In genomic region chr10:68155431-68156119, GRCm38 (mm10) we compare ENCODE assay signal across 16 mouse cellular contexts.
A peak's percentile ranks its signal among the peaks of the same experiment; 100 is the strongest.
DNase-seq lines count a peak whose midpoint lies in the region; ATAC-seq and TF ChIP-seq lines count a peak whose summit lies in the region.
"Had no signal": no experiment of that assay in that cellular context is flagged by ENCODE, and none has a peak within 500 bp of the region (broad histone marks: within the 10 kb centered on the region; RNA-seq: fewer than 3 reads in every experiment).

No protein-coding gene starts in this region.

- H3K4me2 ChIP-seq in lung, embryonic 14.5 days = no peak overlapping the region
- H3K4me2 ChIP-seq in liver, embryonic 13.5 days = peak overlapping the region; percentile 66
- no peak overlapping the region for H3K4me2 ChIP-seq in stomach, embryonic 15.5 days
- H3K4me2 ChIP-seq: forebrain, embryonic 12.5 days had no signal

- no peak overlapping the region for H3K4me3 ChIP-seq in lung, embryonic 14.5 days (ENCODE audit: low read depth, low read length)
- peak overlapping the region; percentile 54 for H3K4me3 ChIP-seq in liver, embryonic 13.5 days (replicated peaks)
- no peak overlapping the region for H3K4me3 ChIP-seq in stomach, embryonic 15.5 days (replicated peaks)
- H3K4me3 ChIP-seq: embryonic facial prominence, embryonic 10.5 days; forebrain, embryonic 12.5 days; limb, embryonic 10.5 days had no signal

- H3K27me3 ChIP-seq in lung, embryonic 14.5 days (ENCODE audit: insufficient read depth, low read length) = no peaks in the 10 kb centered on the region
- no peaks in the 10 kb centered on the region for H3K27me3 ChIP-seq in liver, embryonic 13.5 days
- no peaks in the 10 kb centered on the region for H3K27me3 ChIP-seq in stomach, embryonic 15.5 days (replicated peaks)
- H3K27me3 ChIP-seq: forebrain, embryonic 12.5 days had no signal

- no peak for TF ChIP-seq CTCF in lung, embryonic 14.5 days (IDR thresholded peaks at IDR 0.05; ENCODE audit: low read depth)

- DNase-seq in lung, embryonic 14.5 days = no peak
- DNase-seq in lung, postnatal 25 days (ENCODE audit: low spot score) = no peak
- DNase-seq in c-Kit-positive CD71-positive TER-119-positive erythroid progenitor cells, embryonic 14.5 days (ENCODE audit: low spot score) = peak; percentile 85
- peak; percentile 76 for DNase-seq in liver, embryonic 13.5 days
- no peak for DNase-seq in urinary bladder, postnatal 36 days (ENCODE audit: low spot score in 2 of 2)
- DNase-seq: cerebellum, adult 9-11 months; heart, postnatal 4 days; kidney, postnatal 10 days; midbrain, embryonic 14.5 days; right cerebral cortex, postnatal 4 days had no signal

- no peaks in the 10 kb centered on the region for H3K36me3 ChIP-seq in lung, embryonic 14.5 days (ENCODE audit: insufficient read depth)
- peaks cover 4% of the 10 kb centered on the region for H3K36me3 ChIP-seq in liver, embryonic 13.5 days
- peaks cover 8% of the 10 kb centered on the region; the same call in 1 of the 2 replicates for H3K36me3 ChIP-seq in stomach, embryonic 15.5 days

- H3K9me3 ChIP-seq in lung, embryonic 14.5 days (ENCODE audit: low read depth, low read length) = no peaks in the 10 kb centered on the region
- H3K9me3 ChIP-seq in liver, embryonic 13.5 days (replicated peaks) = no peaks in the 10 kb centered on the region
- no peaks in the 10 kb centered on the region for H3K9me3 ChIP-seq in stomach, embryonic 15.5 days
- H3K9me3 ChIP-seq: limb, embryonic 10.5 days had no signal

- 95% methylated on average over 6 of the region's 6 CpGs for WGBS in lung, embryonic 14.5 days
- WGBS in liver, embryonic 13.5 days (ENCODE audit: insufficient replicate concordance) = 58% methylated on average over 6 of the region's 6 CpGs
- 88% methylated on average over 6 of the region's 6 CpGs for WGBS in stomach, embryonic 15.5 days

- peak; percentile 67; the same call in 1 of the 2 replicates for ATAC-seq in lung, embryonic 14.5 days (ENCODE audit: insufficient read depth)
- peak; percentile 99 for ATAC-seq in liver, embryonic 13.5 days (ENCODE audit: low read depth)
- peak; percentile 94 for ATAC-seq in stomach, embryonic 15.5 days (ENCODE audit: insufficient read depth, low FRiP score, low read depth)
- no peak for ATAC-seq in granulocyte monocyte progenitor cell, adult 5-6 weeks (replicated peaks; ENCODE audit: poor library complexity, severe bottlenecking)
- ATAC-seq: lung, postnatal 0 days had no signal

- H3K9ac ChIP-seq in lung, embryonic 14.5 days = no peak overlapping the region
- peak overlapping the region; percentile 71 for H3K9ac ChIP-seq in liver, embryonic 13.5 days
- H3K9ac ChIP-seq in stomach, embryonic 15.5 days = no peak overlapping the region
- H3K9ac ChIP-seq: forebrain, embryonic 12.5 days had no signal

- no peak overlapping the region for H3K27ac ChIP-seq in lung, embryonic 14.5 days (ENCODE audit: low read depth)
- peak overlapping the region; percentile 95 for H3K27ac ChIP-seq in liver, embryonic 13.5 days
- no peak overlapping the region for H3K27ac ChIP-seq in stomach, embryonic 15.5 days
- H3K27ac ChIP-seq: embryonic facial prominence, embryonic 10.5 days; forebrain, embryonic 12.5 days; limb, embryonic 10.5 days had no signal

- H3K4me1 ChIP-seq in lung, embryonic 14.5 days (ENCODE audit: insufficient read depth) = 0 out of 2 replicates have a peak, but pooled peaks cover 5% of the 10 kb centered on the region
- H3K4me1 ChIP-seq in liver, embryonic 13.5 days (replicated peaks) = peaks cover 68% of the 10 kb centered on the region
- no peaks in the 10 kb centered on the region for H3K4me1 ChIP-seq in stomach, embryonic 15.5 days

Comparison
In these comparisons a context has a peak if more than half of its experiments do, and no peak if none do; other contexts are left out.
1. DNase-seq: peak in c-Kit-positive CD71-positive TER-119-positive erythroid progenitor cells, embryonic 14.5 days (single experiment) and liver, embryonic 13.5 days (single experiment); none in lung, embryonic 14.5 days (single experiment), lung, postnatal 25 days (single experiment) and urinary bladder, postnatal 36 days (0 of 2).